Mouse (Mus musculus) heart, embryonic 11.5 days (tissue): ENCODE data around the gene Hprt. TPM values are rescaled to one million over a fixed set of nuclear protein-coding genes. Genes with fewer than 3 reads are reported as not detected.

Source experiments
- ATAC-seq: fragments of 200-750 bp; cut with Nextera tagmentation; replicated peaks from 2 replicates; pipeline ENCODE4 v1.8.0; 2017; ENCODE audit warnings: moderate library complexity; ENCODE audit not compliant: insufficient number of reproducible peaks, low FRiP score, low TSS enrichment
- H3K27ac ChIP-seq: fragments of 300-500 bp; sonication (generic); 2 replicates; pipeline ENCODE4 v1.5.1; 2014; ENCODE audit warnings: mild to moderate bottlenecking, low read depth, low read length
- H3K27me3 ChIP-seq: fragments of 300-500 bp; sonication (generic); 2 replicates; pipeline ENCODE4 v1.6.1; 2014; ENCODE audit warnings: mild to moderate bottlenecking, low read length, mixed read lengths; ENCODE audit not compliant: control insufficient read depth, insufficient read depth
- H3K36me3 ChIP-seq: fragments of 300-500 bp; sonication (generic); 2 replicates; pipeline ENCODE4 v1.6.1; 2014; ENCODE audit warnings: mild to moderate bottlenecking, low read length, moderate library complexity, mixed read lengths; ENCODE audit not compliant: control insufficient read depth, insufficient read depth
- H3K4me1 ChIP-seq: fragments of 300-500 bp; sonication (generic); 2 replicates; pipeline ENCODE4 v1.6.1; 2014; ENCODE audit warnings: low read length; ENCODE audit not compliant: control insufficient read depth, insufficient read depth
- H3K4me2 ChIP-seq: fragments of 300-500 bp; sonication (generic); 2 replicates; pipeline ENCODE4 v1.6.1; 2014; ENCODE audit warnings: mild to moderate bottlenecking, moderate library complexity
- H3K4me3 ChIP-seq: fragments of 300-500 bp; sonication (generic); 2 replicates; pipeline ENCODE4 v1.5.1; 2014; ENCODE audit warnings: low read depth, low read length
- H3K9ac ChIP-seq: fragments of 300-500 bp; sonication (generic); 2 replicates; pipeline ENCODE4 v1.6.1; 2014; ENCODE audit warnings: mild to moderate bottlenecking, low read depth, low read length, moderate library complexity
- H3K9me3 ChIP-seq: fragments of 300-500 bp; sonication (generic); replicated peaks from 2 replicates; pipeline ENCODE4 v1.6.1; 2016; ENCODE audit warnings: low read length; ENCODE audit not compliant: control insufficient read depth
- WGBS: fragments of 180-500 bp; shearing (Covaris S2); extraction: QIAGEN DNeasy Blood & Tissue Kit; methylation state at CpG from one replicate; pipeline ENCODE4 v1.1.7; 2014; ENCODE audit not compliant: insufficient replicate concordance; 5-methylcytosine and 5-hydroxymethylcytosine counted together
- polyA plus RNA-seq: library from polyadenylated mRNA; unstranded; fragments of >200 nt; fragmentation: Nextera tagmentation; extraction: Ambion mirVana; gene quantifications from 2 replicates; pipeline ENCODE4 v1.2.1, GENCODE M21; 2014

Hprt gene
- polyA plus RNA-seq, 1 experiment from 2014 or later: 172 TPM

DNA sequence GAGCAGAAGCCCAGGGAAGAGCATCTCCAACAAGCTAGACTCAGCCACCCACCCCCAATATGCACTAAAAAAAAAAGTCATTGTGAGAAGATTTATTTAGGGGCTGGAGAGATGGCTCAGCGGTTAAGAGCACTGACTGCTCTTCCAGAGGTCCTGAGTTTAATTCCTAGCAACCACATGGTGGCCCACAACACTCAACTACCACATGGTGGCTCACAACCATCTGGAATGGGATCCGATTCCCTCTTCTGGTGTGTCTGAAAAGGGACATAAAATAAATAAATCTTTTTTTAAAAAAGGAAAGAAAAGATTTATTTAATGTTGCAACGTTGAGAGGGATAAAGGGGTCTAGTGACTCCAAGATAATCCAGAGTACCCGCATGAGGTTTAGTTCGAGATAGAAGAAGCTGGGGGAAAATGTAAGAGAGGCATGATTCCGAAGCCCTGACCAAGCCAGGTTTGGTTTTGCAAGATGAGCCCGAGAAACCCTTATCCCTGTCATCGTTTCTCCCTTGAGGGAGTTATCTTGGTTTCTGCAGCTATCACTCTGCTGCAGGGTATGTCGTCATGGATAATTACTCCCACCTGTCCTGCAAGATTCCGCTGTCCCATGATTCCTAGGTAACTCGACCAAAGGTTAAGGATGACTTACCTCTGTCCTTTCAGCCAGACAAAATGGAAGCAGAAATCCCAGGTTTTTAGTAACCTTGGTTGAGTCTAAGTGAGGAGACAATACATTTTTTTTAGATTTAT, 37.7 kb downstream of the Hprt start:
- no peak overlapping the region for H3K4me3 ChIP-seq
- H3K4me2 ChIP-seq: no peak overlapping the region
- no peak overlapping the region for H3K9ac ChIP-seq
- no peaks in the 10 kb centered on the region for H3K9me3 ChIP-seq
- no peaks in the 10 kb centered on the region for H3K36me3 ChIP-seq
- no peaks in the 10 kb centered on the region for H3K4me1 ChIP-seq
- WGBS: 49% methylated on average over 11 of the region's 11 CpGs
- ATAC-seq: no peak
- no peaks in the 10 kb centered on the region for H3K27me3 ChIP-seq
- no peak overlapping the region for H3K27ac ChIP-seq

DNA sequence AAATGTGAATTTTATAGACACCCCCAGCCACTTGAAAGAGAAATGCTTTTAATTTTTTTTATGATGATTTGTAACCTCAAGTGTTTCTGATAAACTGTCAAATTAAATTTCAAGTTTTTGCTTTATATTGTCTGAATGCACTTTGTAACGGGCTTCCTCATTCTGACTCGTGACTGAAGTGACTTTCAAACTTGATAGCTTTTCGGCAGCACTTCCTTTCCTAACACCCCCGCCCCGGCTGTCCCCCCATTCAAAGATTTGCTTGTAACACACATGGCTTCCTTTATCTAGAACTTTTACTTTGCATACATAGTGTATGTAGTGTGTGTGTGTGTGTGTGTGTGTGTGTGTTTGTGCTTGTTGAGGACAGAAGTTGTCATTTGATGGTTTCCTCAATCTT, 41.6 kb downstream of the Hprt start:
- Histone ChIP-seq H3K27me3 (no peaks in the 10 kb centered on the region), H3K9me3 (no peaks in the 10 kb centered on the region), H3K4me2 (no peak overlapping the region), H3K36me3 (no peaks in the 10 kb centered on the region), H3K4me1 (no peaks in the 10 kb centered on the region), H3K9ac (no peak overlapping the region), H3K27ac (no peak overlapping the region), H3K4me3 (no peak overlapping the region)
- no peak for ATAC-seq
- 56% methylated on average over 5 of the region's 5 CpGs for WGBS

DNA sequence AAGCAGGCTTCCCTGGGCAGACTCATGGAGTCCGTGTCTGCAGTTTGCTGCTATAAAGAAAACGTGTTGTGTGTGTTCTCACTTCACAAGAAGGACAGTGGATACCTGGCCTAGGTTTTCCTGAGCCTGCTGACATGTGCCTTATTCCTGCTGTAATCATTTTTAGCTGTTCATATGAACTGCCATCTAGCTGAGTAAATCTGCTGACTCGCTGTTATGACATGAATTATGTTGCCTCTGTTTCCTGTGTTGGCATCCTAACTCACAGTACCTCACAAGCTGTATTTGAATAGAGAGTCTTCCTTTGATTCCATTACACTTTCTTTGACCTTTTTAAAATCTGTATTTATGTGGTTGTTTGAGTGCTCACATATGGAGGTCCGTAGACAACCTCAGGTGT, 50.3 kb downstream of the Hprt start:
- Histone ChIP-seq H3K36me3 (no peaks in the 10 kb centered on the region), H3K4me1 (no peaks in the 10 kb centered on the region), H3K9ac (no peak overlapping the region), H3K4me3 (no peak overlapping the region), H3K4me2 (no peak overlapping the region), H3K27ac (no peak overlapping the region), H3K9me3 (no peaks in the 10 kb centered on the region), H3K27me3 (no peaks in the 10 kb centered on the region)
- no peak for ATAC-seq
- WGBS: 87% methylated on average over 4 of the region's 4 CpGs

DNA sequence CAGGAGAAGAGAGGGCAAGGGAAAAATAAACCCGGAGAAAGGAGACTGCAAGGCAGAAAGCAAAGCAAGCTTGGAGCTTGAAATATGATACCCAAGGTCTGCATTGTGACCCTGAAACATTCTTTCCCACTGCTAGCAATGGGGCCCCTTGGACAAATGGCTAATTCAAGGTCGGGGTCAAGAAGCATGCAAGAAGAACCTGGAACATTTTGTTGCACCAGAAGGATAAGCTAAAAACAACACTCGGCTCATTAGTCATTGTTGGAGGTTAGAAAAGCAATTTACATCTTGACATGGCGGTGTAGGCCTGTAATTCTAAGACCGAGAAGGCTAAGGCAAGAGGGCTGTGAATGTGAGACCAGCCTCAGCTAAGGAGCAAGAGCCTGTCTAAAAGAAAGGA, 51.7 kb downstream of the Hprt start:
- H3K9ac ChIP-seq: no peak overlapping the region
- peaks cover 2% of the 10 kb centered on the region; the same call in 1 of the 2 replicates for H3K4me1 ChIP-seq
- ATAC-seq: no peak
- no peak overlapping the region for H3K4me3 ChIP-seq
- 47% methylated on average over 5 of the region's 5 CpGs for WGBS
- no peaks in the 10 kb centered on the region for H3K27me3 ChIP-seq
- no peaks in the 10 kb centered on the region for H3K36me3 ChIP-seq
- H3K4me2 ChIP-seq: no peak overlapping the region
- H3K9me3 ChIP-seq: no peaks in the 10 kb centered on the region
- no peak overlapping the region for H3K27ac ChIP-seq

DNA sequence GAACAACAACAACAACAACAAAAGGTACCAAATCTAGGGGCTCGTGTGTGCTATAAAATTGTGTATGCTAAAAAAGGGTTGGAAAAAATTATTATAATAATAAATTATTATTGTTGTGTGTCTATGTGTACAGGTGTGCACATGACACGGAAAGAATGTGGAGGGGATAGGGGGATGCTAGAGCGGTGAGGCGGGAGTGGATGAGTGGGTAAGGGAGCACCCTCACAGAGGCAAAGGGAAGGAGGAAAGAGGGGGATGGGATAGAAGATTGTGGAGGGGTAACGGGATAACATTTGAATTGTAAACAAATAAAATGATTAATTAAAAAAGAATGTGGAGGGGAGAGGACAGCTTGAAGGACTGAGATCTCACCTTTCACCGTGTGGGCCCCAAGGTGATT, 52.2 kb downstream of the Hprt start:
- Histone ChIP-seq H3K4me3 (no peak overlapping the region), H3K27me3 (no peaks in the 10 kb centered on the region), H3K9ac (no peak overlapping the region), H3K4me1 (peaks cover 6% of the 10 kb centered on the region; the same call in 1 of the 2 replicates), H3K9me3 (no peaks in the 10 kb centered on the region), H3K27ac (no peak overlapping the region), H3K4me2 (no peak overlapping the region), H3K36me3 (no peaks in the 10 kb centered on the region)
- ATAC-seq: no peak
- 77% methylated on average over 6 of the region's 6 CpGs for WGBS

DNA sequence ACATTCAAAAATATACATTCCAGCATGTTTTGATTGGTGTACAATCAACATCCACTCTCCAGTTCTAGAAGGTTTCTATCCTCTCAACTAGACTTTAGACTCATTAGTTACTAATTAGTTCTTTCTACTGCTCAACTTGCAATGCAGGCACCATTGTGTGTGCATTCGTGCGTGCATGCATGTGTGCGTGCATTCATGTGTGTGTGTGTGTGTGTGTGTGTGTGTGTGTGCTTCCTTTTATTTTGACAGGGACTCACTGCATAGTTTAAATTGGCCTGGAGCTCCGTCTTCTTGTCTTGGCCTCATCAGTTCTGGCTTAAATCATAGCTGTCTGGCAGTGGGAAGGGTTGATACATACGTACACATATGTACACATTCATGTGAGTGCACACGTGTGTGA, 53.1 kb downstream of the Hprt start:
- no peaks in the 10 kb centered on the region for H3K36me3 ChIP-seq
- no peaks in the 10 kb centered on the region for H3K27me3 ChIP-seq
- ATAC-seq: no peak
- H3K9ac ChIP-seq: no peak overlapping the region
- peaks cover 12% of the 10 kb centered on the region for H3K4me1 ChIP-seq
- no peaks in the 10 kb centered on the region for H3K9me3 ChIP-seq
- no peak overlapping the region for H3K4me3 ChIP-seq
- H3K4me2 ChIP-seq: no peak overlapping the region
- H3K27ac ChIP-seq: no peak overlapping the region
- 81% methylated on average over 6 of the region's 6 CpGs for WGBS

DNA sequence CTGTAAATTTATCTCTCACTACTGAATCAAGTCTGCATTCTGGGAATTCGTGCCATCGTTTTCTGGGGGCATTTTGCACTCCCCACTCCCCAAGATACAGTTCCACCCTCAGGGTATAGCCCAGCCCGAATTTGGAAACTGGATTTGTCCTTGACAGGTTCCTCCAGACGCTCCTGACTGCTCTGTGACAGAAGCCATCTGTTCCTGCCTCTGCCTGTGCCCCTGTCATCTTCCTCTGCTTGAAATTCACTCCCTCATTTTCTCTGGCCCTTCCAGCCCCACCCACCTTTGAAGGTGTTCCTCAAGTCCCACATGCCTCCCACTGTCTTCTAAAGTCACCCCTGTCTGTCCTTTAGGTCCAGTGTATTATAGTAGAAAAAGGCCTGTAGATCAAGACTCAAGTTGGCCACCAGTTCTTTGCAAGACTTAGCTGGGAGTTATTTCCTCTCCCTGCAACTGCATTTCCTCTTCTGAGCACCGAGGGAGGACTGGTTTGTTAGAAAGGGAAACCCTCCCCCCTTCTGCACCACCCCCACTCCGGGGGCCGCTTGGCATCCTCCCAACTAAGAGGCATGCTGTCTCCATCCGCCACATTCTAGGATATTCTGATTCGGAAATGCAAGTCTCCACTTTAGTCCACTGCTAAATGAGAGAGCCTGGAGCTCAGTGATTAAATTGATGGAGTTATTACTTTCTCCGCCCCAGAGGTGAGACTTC, 57.4 kb downstream of the Hprt start:
- H3K27me3 ChIP-seq: no peaks in the 10 kb centered on the region
- H3K4me3 ChIP-seq: no peak overlapping the region
- H3K4me2 ChIP-seq: no peak overlapping the region
- H3K4me1 ChIP-seq: peaks cover 18% of the 10 kb centered on the region
- H3K36me3 ChIP-seq: no peaks in the 10 kb centered on the region
- 18% methylated on average over 10 of the region's 10 CpGs for WGBS
- peak overlapping the region; percentile 78 for H3K27ac ChIP-seq
- no peak for ATAC-seq
- no peak overlapping the region for H3K9ac ChIP-seq
- H3K9me3 ChIP-seq: no peaks in the 10 kb centered on the region

DNA sequence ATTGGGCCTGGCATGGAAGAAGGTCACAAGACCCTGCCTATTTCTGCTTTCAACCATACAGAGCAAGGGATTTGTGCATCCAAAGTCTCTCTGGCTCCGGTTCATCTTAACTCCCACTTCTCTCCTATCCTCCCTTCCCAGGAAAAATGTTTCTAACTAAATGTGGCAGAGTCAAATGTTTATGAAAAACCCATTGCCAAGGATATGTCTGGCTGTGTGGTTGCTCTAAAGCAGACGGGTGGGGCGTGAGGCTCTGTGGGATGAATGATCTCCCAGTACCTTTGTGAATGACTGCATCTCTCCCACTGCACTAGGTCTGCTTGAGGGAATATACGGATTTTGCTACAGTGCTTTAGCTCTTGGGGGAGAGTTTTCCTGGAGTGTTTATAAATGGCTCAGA, 58.1 kb downstream of the Hprt start:
- 53% methylated on average over 4 of the region's 4 CpGs for WGBS
- peaks cover 18% of the 10 kb centered on the region for H3K4me1 ChIP-seq
- no peak overlapping the region for H3K9ac ChIP-seq
- no peak for ATAC-seq
- H3K36me3 ChIP-seq: no peaks in the 10 kb centered on the region
- no peaks in the 10 kb centered on the region for H3K9me3 ChIP-seq
- H3K4me2 ChIP-seq: no peak overlapping the region
- no peak overlapping the region for H3K4me3 ChIP-seq
- peak overlapping the region; percentile 78 for H3K27ac ChIP-seq
- no peaks in the 10 kb centered on the region for H3K27me3 ChIP-seq
